Mouse (Mus musculus): ENCODE measurements around the gene 5730409E04Rik.

5730409E04Rik gene

DNA sequence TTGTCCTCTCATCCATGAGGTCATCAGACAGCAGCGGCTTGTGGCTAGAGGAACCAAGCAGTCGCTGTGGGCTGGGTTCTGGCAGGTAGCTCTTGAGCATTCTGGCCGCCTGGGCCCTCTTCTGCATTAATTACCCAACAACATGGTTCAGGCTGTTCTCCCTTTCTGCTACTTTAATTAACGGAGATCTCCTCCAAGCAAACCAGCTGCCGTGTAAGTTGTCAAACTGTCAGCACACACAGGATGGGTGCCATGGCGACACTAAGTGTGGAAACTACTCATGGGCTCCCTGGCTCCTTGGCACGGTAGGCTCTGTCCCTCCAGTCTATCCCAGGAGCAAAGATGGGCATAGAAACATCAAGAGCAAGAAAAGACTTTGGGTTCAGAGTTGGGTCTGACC, 29.7 kb downstream of the 5730409E04Rik start:
- DNase-seq, result no peak

DNA sequence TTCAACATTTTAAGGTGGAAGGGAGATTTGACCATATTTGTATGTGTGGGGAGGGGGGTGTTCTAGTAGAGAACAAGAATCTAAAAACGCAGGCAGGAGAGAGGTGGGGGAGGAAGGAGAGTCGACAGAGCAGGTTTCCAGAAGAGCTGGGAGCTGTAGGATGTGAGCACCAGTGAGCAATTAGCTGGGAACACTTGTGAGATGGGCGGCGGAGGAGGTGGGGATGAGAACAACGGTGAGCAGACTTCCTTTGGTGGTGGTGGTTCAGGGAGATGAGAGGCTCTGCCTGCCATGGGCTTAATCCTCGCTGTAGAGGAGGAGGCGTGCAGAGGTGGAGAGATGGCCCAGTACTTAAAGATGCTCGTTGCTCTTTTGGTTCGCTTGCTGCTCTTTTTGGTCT, 32.3 kb downstream of the 5730409E04Rik start:
- no peak for DNase-seq

DNA sequence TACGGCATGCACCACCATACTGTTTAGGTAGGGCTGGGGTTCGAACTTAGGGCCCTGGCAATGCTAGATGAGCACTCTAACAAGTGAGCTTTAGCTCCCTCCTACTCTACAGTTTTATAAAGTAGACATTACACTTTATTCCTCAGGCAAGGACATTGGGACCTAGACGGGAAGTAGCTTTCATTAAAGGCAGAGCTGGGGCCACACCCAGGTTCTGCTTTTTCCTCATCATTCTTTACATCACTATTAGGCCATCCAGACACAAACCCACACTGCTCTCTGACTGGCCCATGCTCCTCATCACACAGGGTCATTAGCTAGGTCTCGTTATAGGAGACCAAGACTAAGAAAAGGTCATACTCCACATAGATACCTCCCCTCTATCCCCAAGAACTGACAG, 34.2 kb downstream of the 5730409E04Rik start:
- no peak for DNase-seq

DNA sequence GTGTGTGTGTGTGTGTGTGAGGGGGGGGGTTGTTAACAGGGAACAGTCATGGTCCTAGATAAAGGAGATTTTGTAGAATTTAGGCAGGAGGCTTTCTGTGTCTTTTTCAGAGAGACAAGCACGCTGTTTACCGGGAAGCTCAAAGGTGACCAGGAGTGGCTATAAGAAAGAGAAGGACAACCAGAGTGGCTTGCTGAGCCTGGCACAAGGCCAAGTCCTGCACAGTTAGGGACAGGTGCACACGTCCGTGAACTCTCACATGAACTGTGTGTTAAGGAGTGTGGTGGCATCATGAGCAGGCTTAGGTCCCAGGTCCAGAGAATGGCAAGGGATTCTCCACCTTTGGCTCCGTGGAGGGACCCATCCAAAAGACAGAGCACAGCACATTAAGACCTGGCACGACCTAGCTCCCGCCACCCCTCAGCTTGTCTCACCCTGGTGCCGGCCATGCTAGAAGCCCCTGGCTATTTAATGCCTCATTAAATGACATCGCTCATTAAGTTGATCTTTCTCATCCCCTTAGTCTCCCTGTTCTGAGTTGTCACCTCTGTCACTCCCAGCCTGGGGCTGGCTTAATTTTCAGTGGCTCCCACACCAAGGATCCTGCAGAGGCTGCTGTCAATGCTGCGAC, 34.8 kb downstream of the 5730409E04Rik start:
- no peak for DNase-seq

DNA sequence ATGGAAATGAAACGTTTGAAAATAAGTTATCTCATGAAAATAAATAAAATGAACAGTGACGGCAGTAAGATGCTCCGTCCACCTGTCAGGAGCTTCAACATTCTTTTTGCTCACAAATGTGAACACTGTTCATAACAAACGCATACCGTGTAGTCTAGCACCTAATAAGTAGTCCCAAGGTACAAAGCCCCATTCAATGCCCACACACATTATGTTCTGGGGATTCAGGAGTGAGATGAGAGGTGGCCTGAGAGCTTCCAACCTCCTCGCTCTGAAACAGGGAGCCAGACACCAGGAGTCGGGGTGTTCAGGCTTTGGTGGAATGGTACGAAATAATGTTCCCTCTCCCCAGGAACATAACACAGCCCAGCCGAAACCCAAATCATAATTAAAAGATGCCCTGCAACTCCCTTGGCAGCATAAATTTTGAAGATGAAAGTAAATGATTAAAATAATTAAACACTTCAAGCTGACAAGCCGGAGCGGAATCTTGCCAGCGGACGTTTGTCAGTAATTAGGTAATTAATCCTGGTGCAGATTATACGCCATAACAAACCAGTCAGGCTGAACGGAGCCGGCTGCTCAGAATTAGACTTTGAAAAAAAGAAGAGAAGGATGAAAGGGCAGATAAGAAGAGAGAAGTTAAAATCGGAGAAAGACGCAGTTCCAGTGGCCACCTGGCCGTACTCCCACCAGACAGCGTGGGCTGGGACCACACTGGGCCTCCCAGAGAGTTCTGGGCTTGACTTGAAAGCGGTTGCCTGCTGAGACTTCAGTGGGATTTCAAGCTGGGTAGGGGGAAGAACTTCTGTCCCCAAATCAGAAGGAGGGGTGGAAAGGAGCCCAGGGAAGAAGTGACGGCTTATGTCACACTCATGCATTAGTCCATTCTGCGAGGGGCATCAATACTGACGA, 38.6 kb downstream of the 5730409E04Rik start:
- DNase-seq, result peak; percentile 20 to 29

DNA sequence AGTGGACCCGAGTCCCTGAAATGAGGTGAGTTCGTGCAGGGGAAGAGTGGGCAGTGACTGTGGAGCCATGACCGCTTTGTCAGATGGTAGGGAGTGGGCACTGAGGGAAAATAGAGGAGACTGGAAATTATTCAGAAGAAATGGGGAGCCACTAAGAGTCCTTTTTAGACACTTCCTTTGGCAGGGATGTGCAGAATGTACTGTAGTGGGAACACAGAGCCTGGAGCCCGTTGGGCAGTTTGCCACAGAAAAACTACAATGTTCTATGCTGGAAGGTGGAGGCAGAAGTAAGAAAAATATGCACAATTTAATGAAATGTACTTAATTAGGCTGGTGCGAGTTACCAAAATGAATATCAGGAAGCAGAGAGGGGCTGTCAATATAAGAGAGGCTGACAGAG, 43.5 kb downstream of the 5730409E04Rik start:
- DNase-seq, result no peak

DNA sequence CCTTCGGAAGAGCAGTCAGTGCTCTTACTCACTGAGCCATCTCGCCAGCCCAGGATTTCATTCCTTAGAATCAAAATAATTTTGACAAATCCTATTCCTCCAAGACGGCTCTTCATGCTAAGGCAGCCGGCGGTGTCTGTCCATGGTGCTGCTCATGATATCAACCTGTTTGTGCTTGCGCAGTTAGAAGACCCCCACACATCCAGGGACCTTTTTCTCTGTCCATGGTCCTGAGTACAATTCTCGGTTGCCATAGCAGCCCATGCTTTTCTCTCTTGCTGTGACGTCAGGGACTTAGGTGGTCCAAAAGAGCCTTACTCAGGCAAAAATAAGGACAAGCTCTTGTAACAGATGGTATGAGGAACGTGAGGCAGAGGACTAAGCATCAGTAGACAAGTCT, 45.7 kb downstream of the 5730409E04Rik start:
- no peak for DNase-seq

DNA sequence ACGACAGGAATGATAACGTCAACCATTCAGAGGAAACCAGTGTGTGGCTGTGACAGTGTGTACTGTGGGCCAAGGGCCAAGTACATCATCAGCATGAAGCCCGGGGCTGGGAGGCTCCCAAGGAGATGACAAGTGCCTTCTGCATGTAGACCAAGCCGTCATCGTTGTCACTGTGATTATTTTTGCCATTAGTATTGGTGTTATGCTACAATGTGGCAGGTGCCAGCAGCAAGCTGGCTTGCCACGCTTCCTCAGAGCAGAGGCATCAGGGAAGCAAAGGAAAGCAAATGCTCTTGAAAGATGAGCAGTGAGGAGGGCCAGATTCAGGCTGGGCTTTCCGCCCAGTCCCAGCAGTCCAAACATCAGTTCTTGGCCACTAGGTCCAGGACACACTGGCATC, 51.6 kb downstream of the 5730409E04Rik start:
- peak; percentile 73 to 79 for DNase-seq

All from cerebellum, postnatal 25 days (tissue).